Mouse (Mus musculus): ENCODE data around the gene Milr1. TPM values are rescaled to one million over a fixed set of nuclear protein-coding genes. Genes with fewer than 3 reads are reported as not detected.
"Not testable (repeated sequence)": the region's sequence is repeated elsewhere in the genome, so short reads cannot be mapped to it uniquely, and the experiment has no call there.

Gene Milr1
- polyA plus RNA-seq, 1 experiment from 2014 or later = 1.3 TPM

GRCm38 (mm10) chr11:106782271-106782670 lies 31.2 kb downstream of the Milr1 start:
- H3K9me3 ChIP-seq (ENCODE audit: control insufficient read depth, low read length); DNase-seq (ENCODE audit: low spot score); H3K9ac ChIP-seq (ENCODE audit: low read length); H3K4me1 ChIP-seq (replicated peaks; ENCODE audit: control insufficient read depth, insufficient read depth, low read length); ATAC-seq (replicated peaks; ENCODE audit: low FRiP score); H3K27ac ChIP-seq (ENCODE audit: low read depth, low read length); H3K4me3 ChIP-seq (ENCODE audit: low read depth, low read length); H3K27me3 ChIP-seq (ENCODE audit: control insufficient read depth, insufficient read depth, low read length); H3K4me2 ChIP-seq (ENCODE audit: low read depth, low read length, severe bottlenecking): not testable (repeated sequence)
- 93% methylated on average over 7 of the region's 7 CpGs for WGBS
- H3K36me3 ChIP-seq (ENCODE audit: control insufficient read depth, insufficient read depth, low read length) = peaks cover 24% of the 10 kb centered on the region

DNA sequence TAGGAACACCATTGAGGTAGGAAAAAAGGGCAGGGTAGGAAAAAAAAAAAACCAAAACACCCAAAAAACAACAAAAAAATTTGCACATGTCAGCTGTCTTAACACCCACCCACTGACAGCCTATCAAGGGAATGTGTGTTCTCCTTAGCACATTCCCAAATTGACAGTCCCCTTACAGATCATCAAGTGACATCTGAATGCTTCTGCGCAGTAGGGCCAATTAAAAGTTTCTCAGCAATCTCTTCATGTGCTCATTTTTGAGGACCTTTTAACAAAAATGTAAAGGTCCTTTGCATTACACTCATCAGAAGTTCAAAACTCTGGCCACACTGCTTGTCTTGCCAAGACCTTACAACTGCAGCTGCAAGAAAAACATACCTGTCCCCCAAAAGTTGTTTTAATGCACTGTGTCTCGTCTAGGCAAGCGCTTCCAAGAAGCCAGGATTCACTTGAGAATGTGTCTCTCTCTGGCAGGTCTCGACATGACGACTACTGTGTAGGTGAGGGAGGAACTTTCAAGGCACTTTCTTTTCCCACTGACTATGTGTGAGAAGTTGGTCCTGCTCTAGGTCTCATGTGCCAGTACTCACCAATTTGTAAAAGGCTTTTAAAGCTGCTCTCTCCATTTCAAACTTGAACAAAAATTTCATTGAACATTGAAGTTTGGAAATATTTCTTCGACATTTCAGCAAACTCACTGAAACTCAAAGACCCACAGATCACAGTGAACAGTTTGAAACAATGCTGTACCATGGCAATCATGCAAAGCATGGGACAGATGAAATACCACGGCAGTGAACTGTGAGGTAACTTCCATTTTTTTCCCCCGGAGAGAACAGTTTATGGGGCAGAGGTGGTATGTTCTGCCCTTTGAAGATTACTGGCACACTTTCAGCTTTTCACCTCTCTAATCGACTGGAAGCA lies 32.1 kb downstream of the Milr1 start:
- Histone ChIP-seq H3K4me2 (ENCODE audit: low read depth, low read length, severe bottlenecking) (no peak overlapping the region), H3K27me3 (ENCODE audit: control insufficient read depth, insufficient read depth, low read length) (no peaks in the 10 kb centered on the region), H3K36me3 (ENCODE audit: control insufficient read depth, insufficient read depth, low read length) (peaks cover 24% of the 10 kb centered on the region), H3K4me1 (replicated peaks; ENCODE audit: control insufficient read depth, insufficient read depth, low read length) (0 out of 2 replicates have a peak, but pooled peaks cover 2% of the 10 kb centered on the region), H3K4me3 (ENCODE audit: low read depth, low read length) (no peak overlapping the region), H3K27ac (ENCODE audit: low read depth, low read length) (no peak overlapping the region), H3K9me3 (ENCODE audit: control insufficient read depth, low read length) (no peaks in the 10 kb centered on the region), H3K9ac (ENCODE audit: low read length) (no peak overlapping the region)
- DNase-seq (ENCODE audit: low spot score) (no peak), ATAC-seq (replicated peaks; ENCODE audit: low FRiP score) (no peak)
- 88% methylated on average over 9 of the region's 9 CpGs for WGBS

GRCm38 (mm10) chr11:106784476-106784875 lies 33.5 kb downstream of the Milr1 start:
- 0 out of 2 replicates have a peak, but pooled peaks cover 2% of the 10 kb centered on the region for H3K4me1 ChIP-seq (replicated peaks; ENCODE audit: control insufficient read depth, insufficient read depth, low read length)
- peaks cover 24% of the 10 kb centered on the region for H3K36me3 ChIP-seq (ENCODE audit: control insufficient read depth, insufficient read depth, low read length)
- WGBS = 92% methylated on average over 2 of the region's 2 CpGs

GRCm38 (mm10) chr11:106785043-106785442 lies 34.0 kb downstream of the Milr1 start:
- H3K36me3 ChIP-seq (ENCODE audit: control insufficient read depth, insufficient read depth, low read length) = peaks cover 24% of the 10 kb centered on the region
- H3K4me1 ChIP-seq (replicated peaks; ENCODE audit: control insufficient read depth, insufficient read depth, low read length) = 0 out of 2 replicates have a peak, but pooled peaks cover 2% of the 10 kb centered on the region
- 90% methylated on average over 1 of the region's 1 CpGs for WGBS
- no peak overlapping the region for H3K9ac ChIP-seq (ENCODE audit: low read length)
- H3K4me2 ChIP-seq (ENCODE audit: low read depth, low read length, severe bottlenecking) = no peak overlapping the region
- no peak overlapping the region for H3K4me3 ChIP-seq (ENCODE audit: low read depth, low read length)
- no peak overlapping the region for H3K27ac ChIP-seq (ENCODE audit: low read depth, low read length)
- no peaks in the 10 kb centered on the region for H3K9me3 ChIP-seq (ENCODE audit: control insufficient read depth, low read length)
- ATAC-seq (replicated peaks; ENCODE audit: low FRiP score) (no peak), DNase-seq (ENCODE audit: low spot score) (no peak)
- H3K27me3 ChIP-seq (ENCODE audit: control insufficient read depth, insufficient read depth, low read length) = no peaks in the 10 kb centered on the region

More at GRCm38 (mm10) chr11:106784476-106784875, 33.5 kb downstream of the Milr1 start:
- Histone ChIP-seq H3K4me2 (ENCODE audit: low read depth, low read length, severe bottlenecking) (no peak overlapping the region), H3K9me3 (ENCODE audit: control insufficient read depth, low read length) (no peaks in the 10 kb centered on the region), H3K4me3 (ENCODE audit: low read depth, low read length) (no peak overlapping the region), H3K27me3 (ENCODE audit: control insufficient read depth, insufficient read depth, low read length) (no peaks in the 10 kb centered on the region), H3K27ac (ENCODE audit: low read depth, low read length) (no peak overlapping the region), H3K9ac (ENCODE audit: low read length) (no peak overlapping the region)
- DNase-seq (ENCODE audit: low spot score) (no peak), ATAC-seq (replicated peaks; ENCODE audit: low FRiP score) (no peak)

DNA sequence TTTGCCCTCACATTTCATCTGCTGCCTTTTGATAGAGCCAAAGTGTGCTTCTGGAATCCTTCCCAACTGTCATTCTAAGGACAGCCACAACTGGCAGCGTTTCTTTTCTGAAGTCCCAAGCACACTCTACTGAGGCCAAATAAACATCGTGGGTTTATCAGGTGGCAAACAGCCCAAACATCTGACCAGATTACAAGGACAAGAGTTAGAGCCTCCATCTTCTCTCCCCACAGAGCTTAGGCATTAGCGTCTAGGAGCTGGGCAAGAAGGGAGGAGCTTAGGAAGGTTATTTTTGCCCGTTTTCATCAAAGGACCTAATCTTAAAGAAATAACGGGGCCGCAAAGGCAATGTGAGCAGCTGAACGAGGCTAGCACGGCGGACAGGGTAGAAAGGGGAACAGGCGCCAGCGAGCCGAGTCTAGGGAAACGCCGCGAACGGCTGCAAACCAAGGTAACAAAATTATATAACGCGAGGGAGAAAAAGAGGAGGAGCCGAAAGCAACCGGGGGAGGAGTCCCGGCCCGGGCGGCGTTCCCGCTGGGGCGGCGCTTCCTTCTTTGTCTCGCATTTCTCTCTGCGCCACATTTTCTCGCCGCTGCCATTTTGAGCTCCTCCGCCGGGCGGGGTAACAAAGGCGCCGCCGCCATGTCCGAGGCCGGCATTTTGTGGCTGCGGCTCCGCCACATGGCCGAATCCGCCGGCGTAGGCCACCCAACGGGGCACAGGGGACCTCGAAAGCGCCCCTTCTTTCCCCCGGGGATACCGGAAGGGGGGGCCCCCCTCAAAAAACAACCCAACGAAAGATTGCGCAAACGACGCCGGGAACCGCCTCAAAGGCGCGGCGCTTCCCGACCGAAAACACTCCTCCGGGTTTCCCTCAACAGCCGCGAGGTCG lies 36.4 kb downstream of the Milr1 start:
- H3K9ac ChIP-seq (ENCODE audit: low read length) = peak overlapping the region; percentile 100
- ATAC-seq (replicated peaks; ENCODE audit: low FRiP score) (peak; percentile 8; the same call in 1 of the 2 replicates), DNase-seq (ENCODE audit: low spot score) (peak; percentile 92)
- no peaks in the 10 kb centered on the region for H3K9me3 ChIP-seq (ENCODE audit: control insufficient read depth, low read length)
- H3K27ac ChIP-seq (ENCODE audit: low read depth, low read length) = peak overlapping the region; percentile 98
- no peaks in the 10 kb centered on the region for H3K4me1 ChIP-seq (replicated peaks; ENCODE audit: control insufficient read depth, insufficient read depth, low read length)
- H3K4me3 ChIP-seq (ENCODE audit: low read depth, low read length) = peak overlapping the region; percentile 97
- H3K4me2 ChIP-seq (ENCODE audit: low read depth, low read length, severe bottlenecking) = peak overlapping the region; percentile 60
- H3K36me3 ChIP-seq (ENCODE audit: control insufficient read depth, insufficient read depth, low read length) = peaks cover 24% of the 10 kb centered on the region
- under 1% methylated on average over 65 of the region's 65 CpGs for WGBS
- H3K27me3 ChIP-seq (ENCODE audit: control insufficient read depth, insufficient read depth, low read length) = no peaks in the 10 kb centered on the region

- H3K9me3 ChIP-seq (ENCODE audit: control insufficient read depth, low read length) = no peaks in the 10 kb centered on the region
- peak overlapping the region; percentile 97 for H3K4me3 ChIP-seq (ENCODE audit: low read depth, low read length)
- H3K27me3 ChIP-seq (ENCODE audit: control insufficient read depth, insufficient read depth, low read length) = no peaks in the 10 kb centered on the region
- DNase-seq (ENCODE audit: low spot score) (peak; percentile 100), ATAC-seq (replicated peaks; ENCODE audit: low FRiP score) (peak; percentile 81)
- H3K27ac ChIP-seq (ENCODE audit: low read depth, low read length) = peak overlapping the region; percentile 98
- H3K36me3 ChIP-seq (ENCODE audit: control insufficient read depth, insufficient read depth, low read length) = peaks cover 20% of the 10 kb centered on the region
- no peaks in the 10 kb centered on the region for H3K4me1 ChIP-seq (replicated peaks; ENCODE audit: control insufficient read depth, insufficient read depth, low read length)
- H3K9ac ChIP-seq (ENCODE audit: low read length) = peak overlapping the region; percentile 100
- under 1% methylated on average over 69 of the region's 79 CpGs for WGBS
- peak overlapping the region; percentile 82 for H3K4me2 ChIP-seq (ENCODE audit: low read depth, low read length, severe bottlenecking)
Measured at GRCm38 (mm10) chr11:106788026-106788774, 37.2 kb downstream of the Milr1 start.

DNA sequence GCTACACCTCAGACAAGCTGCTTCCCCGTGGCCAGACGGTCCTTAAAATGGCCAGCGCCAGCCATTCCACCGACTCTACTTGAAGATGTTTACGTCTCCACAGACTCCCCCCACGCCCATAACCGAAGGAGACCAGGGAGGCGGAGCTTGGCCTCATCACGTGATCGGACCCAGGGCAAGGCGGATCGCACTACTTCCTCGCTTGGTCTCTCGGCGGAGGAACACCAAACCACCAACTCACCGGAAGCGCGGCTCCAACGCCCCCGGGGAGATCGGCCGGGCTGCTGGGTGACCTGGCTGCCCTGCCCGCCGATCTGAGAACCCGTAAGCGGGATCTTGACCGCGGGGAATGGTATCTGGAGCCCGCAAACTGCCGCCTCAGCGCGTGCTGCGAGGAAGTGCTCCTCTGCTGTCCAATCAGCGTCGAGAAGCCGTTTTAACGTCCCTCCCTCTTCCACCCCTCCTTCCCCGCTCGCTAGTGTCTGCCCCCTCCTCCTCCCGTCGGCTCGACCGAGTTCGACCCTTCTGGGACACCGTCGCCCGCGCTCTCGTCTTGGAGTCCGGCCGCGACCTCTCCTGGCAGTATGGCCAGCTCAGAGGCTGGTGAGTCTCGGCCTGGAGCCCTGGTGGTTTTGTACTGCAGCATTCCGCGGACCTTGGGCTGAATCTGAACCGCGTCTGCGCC lies 37.9 kb downstream of the Milr1 start, which contains the start of the genes Ddx5 and Cep95:
TSS of gene Ddx5 (minus strand) at position 411 of the 685 bp plus-strand sequence.
TSS of gene Cep95 (plus strand) at position 478 of the 685 bp plus-strand sequence.
- Histone ChIP-seq H3K4me2 (ENCODE audit: low read depth, low read length, severe bottlenecking) (peak within 1 kb of the TSS; percentile 82), H3K4me1 (replicated peaks; ENCODE audit: control insufficient read depth, insufficient read depth, low read length) (no peaks in the 10 kb centered on the region), H3K27ac (ENCODE audit: low read depth, low read length) (peak within 1 kb of the TSS; percentile 98), H3K9ac (ENCODE audit: low read length) (peak within 1 kb of the TSS; percentile 100), H3K9me3 (ENCODE audit: control insufficient read depth, low read length) (no peaks in the 10 kb centered on the region), H3K36me3 (ENCODE audit: control insufficient read depth, insufficient read depth, low read length) (peaks cover 14% of the 10 kb centered on the region; the same call in 1 of the 2 replicates), H3K4me3 (ENCODE audit: low read depth, low read length) (peak within 1 kb of the TSS; percentile 97), H3K27me3 (ENCODE audit: control insufficient read depth, insufficient read depth, low read length) (no peaks in the 10 kb centered on the region)
- WGBS = under 1% methylated on average over 58 of the region's 58 CpGs
- peak; percentile 97 for DNase-seq (ENCODE audit: low spot score)
- peak; percentile 89 for ATAC-seq (replicated peaks; ENCODE audit: low FRiP score)
